Mouse (Mus musculus) C2C12 (cell line): ENCODE data around the gene Vmn1r5. TPM values are rescaled to one million over a fixed set of nuclear protein-coding genes. Genes with fewer than 3 reads are reported as not detected.

Experiments used
- H3K27me3 ChIP-seq: one replicate; pipeline ENCODE4 v1.6.1; 2011; ENCODE audit not compliant: control insufficient read depth, insufficient read depth, insufficient read length
- H3K36me3 ChIP-seq: one replicate; pipeline ENCODE4 v1.6.1; 2011; ENCODE audit not compliant: control insufficient read depth, insufficient read depth
- H3K4me3 ChIP-seq: one replicate; pipeline ENCODE4 v1.5.1; 2011; ENCODE audit warnings: mild to moderate bottlenecking, control low read depth; ENCODE audit not compliant: poor library complexity, insufficient read depth, severe bottlenecking
- H3K79me2 ChIP-seq: one replicate; pipeline ENCODE4 v1.6.1; 2011; ENCODE audit not compliant: control insufficient read depth, insufficient read depth
- H3K79me3 ChIP-seq: one replicate; pipeline ENCODE4 v1.6.1; 2011; ENCODE audit warnings: low read depth, control low read depth
- H3ac ChIP-seq: one replicate; pipeline ENCODE3; 2011; ENCODE audit warnings: low read depth; ENCODE audit not compliant: control insufficient read depth, insufficient read length
- CEBPB ChIP-seq: IDR thresholded peaks from one replicate; pipeline ENCODE4 v1.6.1; 2011; ENCODE audit warnings: low read depth, mild to moderate bottlenecking, control low read depth, moderate library complexity
- CTCF ChIP-seq: IDR thresholded peaks from one replicate; pipeline ENCODE4 v1.5.1; 2011; ENCODE audit not compliant: control insufficient read depth, insufficient read depth, insufficient read length
- FOSL1 ChIP-seq: IDR thresholded peaks from one replicate; pipeline ENCODE4 v1.8.0; 2011; ENCODE audit warnings: mild to moderate bottlenecking, low read length; ENCODE audit not compliant: poor library complexity, insufficient read depth, severe bottlenecking
- MAX ChIP-seq: IDR thresholded peaks from one replicate; pipeline ENCODE4 v1.6.1; 2011; ENCODE audit warnings: mild to moderate bottlenecking, control low read depth
- MYOD1 ChIP-seq: IDR thresholded peaks from one replicate; pipeline ENCODE4 v1.6.1; 2011; ENCODE audit warnings: low read depth; ENCODE audit not compliant: control insufficient read depth, insufficient read length
- MYOG ChIP-seq: IDR thresholded peaks from one replicate; pipeline ENCODE4 v1.6.1; 2011; ENCODE audit not compliant: control insufficient read depth, insufficient read length; ENCODE audit errors: extremely low read depth
- USF1 ChIP-seq: IDR thresholded peaks from one replicate; pipeline ENCODE4 v1.6.1; 2011; ENCODE audit warnings: low read depth, mild to moderate bottlenecking, control low read depth, moderate library complexity
- long read RNA-seq, 2 experiments: library from polyadenylated mRNA; unstranded; transcript quantifications; one replicate each; pipeline ENCODE4 v2.0.0; 2019 to 2020
- polyA plus RNA-seq: library from polyadenylated mRNA; unstranded; fragments of >200 nt; fragmentation: generic; extraction: Trizol; gene quantifications from one replicate; pipeline ENCODE4 v1.2.1, GENCODE M21; 2012; ENCODE audit warnings: missing spikeins

Gene Vmn1r5
- not detected for polyA plus RNA-seq
- long read RNA-seq, experiment 1: 0 reads
- long read RNA-seq, experiment 2: 0 reads

DNA sequence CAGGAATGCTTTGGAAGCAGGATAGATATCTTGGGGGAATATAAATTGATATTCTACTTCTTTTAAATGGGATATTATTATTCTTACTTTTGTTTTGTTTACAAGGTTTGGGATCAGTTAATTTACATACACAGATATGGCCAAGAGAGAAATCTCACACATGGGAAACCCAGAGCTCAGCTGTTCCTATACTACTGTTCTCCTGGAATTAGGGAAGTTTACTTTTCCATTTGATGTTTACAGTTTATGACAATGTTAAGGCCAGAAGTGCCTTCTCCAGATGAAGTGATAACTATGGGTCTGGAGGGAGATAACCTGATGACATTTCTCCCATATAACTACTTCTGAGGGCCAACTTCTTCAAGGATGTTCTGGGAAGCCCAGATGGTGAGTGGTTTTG lies at the start of gene Vmn1r5:
Gene Vmn1r5 (plus strand): TSS at position 301 of the 400 bp plus-strand sequence.
- no peak within 1 kb of the TSS for H3K4me3 ChIP-seq
- no peaks in the 10 kb centered on the region for H3K27me3 ChIP-seq
- H3ac ChIP-seq: no peak within 1 kb of the TSS
- no peaks in the 10 kb centered on the region for H3K36me3 ChIP-seq
- TF ChIP-seq FOSL1 (no peak), USF1 (no peak), CTCF (no peak), MYOD1 (no peak), MAX (no peak), CEBPB (no peak), MYOG (no peak)
- H3K79me2 ChIP-seq: no peaks in the 10 kb centered on the region
- no peaks in the 10 kb centered on the region for H3K79me3 ChIP-seq

DNA sequence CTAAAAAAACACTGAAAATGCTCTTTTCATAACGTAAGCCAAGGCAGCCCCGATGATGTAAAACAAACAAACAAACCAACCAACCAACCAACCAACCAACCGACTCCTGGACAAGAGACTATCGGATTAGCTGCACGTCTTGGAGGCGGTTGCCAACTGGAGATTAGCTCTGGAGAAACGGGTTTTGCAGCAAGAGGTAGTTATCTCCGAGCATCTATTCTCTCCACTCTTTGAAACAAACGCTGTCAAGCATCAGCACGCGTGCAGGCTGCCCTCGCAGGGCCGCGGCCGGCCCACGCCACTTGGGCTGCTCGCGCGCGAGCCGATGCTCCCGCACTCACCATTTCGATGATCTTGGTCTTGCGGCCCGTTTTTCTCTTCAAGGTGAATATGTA lies 46.7 kb upstream of the Vmn1r5 start:
- Histone ChIP-seq H3K79me3 (peaks cover 31% of the 10 kb centered on the region), H3K27me3 (no peaks in the 10 kb centered on the region), H3K36me3 (no peaks in the 10 kb centered on the region), H3K4me3 (peak overlapping the region; percentile 71), H3K79me2 (peaks cover 49% of the 10 kb centered on the region), H3ac (peak overlapping the region; percentile 76)
- no peak for TF ChIP-seq MAX
- TF ChIP-seq CEBPB: no peak
- TF ChIP-seq FOSL1: no peak
- TF ChIP-seq CTCF: no peak
- no peak for TF ChIP-seq MYOD1
- no peak for TF ChIP-seq USF1
- no peak for TF ChIP-seq MYOG

DNA sequence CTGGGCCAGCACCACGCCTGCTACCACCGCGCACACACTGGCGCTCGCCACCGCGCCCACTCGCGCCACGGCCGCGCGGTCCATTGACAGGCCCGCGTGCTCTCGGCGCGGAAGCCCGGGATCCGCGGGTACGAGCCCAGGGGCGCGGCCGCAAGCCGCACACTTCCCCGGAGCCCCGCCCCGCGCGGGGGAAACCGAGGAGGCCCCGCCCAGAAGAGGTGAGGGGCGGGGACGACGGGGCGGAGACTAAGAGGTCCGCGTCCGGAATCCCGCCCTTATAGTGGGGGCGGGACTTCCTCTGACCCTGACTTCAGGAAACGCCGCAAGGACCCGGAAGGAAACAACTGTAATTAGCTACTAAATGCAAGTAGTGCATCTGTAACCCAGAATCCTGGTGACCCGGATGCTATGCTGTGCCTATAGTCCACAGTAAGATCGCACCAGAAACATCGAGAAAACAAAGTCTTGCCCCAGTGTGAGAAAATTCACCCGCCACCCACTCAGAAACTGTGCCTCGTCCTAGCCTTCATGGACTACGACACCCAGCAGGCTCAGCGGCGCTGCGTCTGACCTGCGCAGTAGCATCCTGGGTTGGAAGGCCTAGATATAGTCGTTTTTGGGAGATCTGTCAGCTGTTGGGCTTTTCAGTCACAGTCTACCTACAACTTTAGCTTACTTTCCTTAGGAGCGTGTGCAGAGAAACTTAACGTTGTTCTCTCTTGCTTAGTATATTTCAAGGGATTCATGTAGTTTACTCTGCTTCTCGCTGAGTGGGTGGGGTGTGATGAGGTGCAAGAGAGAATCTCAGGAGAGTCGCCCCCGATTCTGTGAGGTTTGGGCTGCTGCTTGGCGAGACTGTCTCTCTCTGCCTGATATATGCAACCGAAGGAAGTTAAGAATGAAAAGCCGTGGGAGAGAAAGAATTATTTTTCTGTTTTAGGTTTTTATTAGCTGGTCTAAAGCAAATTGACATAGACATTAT lies 46.1 kb upstream of the Vmn1r5 start, which contains the start of the genes Nt5c3 and Vmn1r4:
Gene Nt5c3 (minus strand): TSS at position 207 of the 982 bp plus-strand sequence.
Gene Vmn1r4 (plus strand): TSS at position 290 of the 982 bp plus-strand sequence.
- Histone ChIP-seq H3ac (peak within 1 kb of the TSS; percentile 77), H3K79me3 (peaks cover 28% of the 10 kb centered on the region), H3K36me3 (no peaks in the 10 kb centered on the region), H3K27me3 (no peaks in the 10 kb centered on the region), H3K4me3 (peak within 1 kb of the TSS; percentile 71), H3K79me2 (peaks cover 45% of the 10 kb centered on the region)
- no peak for TF ChIP-seq MYOD1
- peak; percentile 34 for TF ChIP-seq MAX

- TF ChIP-seq USF1 (no peak), CEBPB (no peak), MYOD1 (no peak), MAX (no peak), MYOG (no peak)
- Histone ChIP-seq H3K27me3 (no peaks in the 10 kb centered on the region), H3K36me3 (no peaks in the 10 kb centered on the region), H3K4me3 (no peak overlapping the region), H3ac (no peak overlapping the region), H3K79me3 (no peaks in the 10 kb centered on the region), H3K79me2 (no peaks in the 10 kb centered on the region)
Observed at GRCm38 (mm10) chr6:56931648-56932415, 38.2 kb upstream of the Vmn1r5 start.

- H3K79me2 ChIP-seq: no peaks in the 10 kb centered on the region
- TF ChIP-seq MYOD1 (no peak), CTCF (no peak), USF1 (no peak), MAX (no peak), FOSL1 (no peak), CEBPB (no peak), MYOG (no peak)
- H3K79me3 ChIP-seq: no peaks in the 10 kb centered on the region
- H3ac ChIP-seq: no peak overlapping the region
- H3K4me3 ChIP-seq: no peak overlapping the region
- no peaks in the 10 kb centered on the region for H3K27me3 ChIP-seq
- H3K36me3 ChIP-seq: no peaks in the 10 kb centered on the region
Observed at GRCm38 (mm10) chr6:56932464-56932863, 37.6 kb upstream of the Vmn1r5 start.
